Mouse (Mus musculus) erythroblast, embryonic 14.5 days (primary cell): Measurements from ENCODE around the gene Hnrnpa3.

ENCODE experiments used
- GATA1 ChIP-seq: IDR thresholded peaks from 2 replicates; pipeline ENCODE4 v1.6.1; 2012; ENCODE audit warnings: low read length, inconsistent platforms, mixed read lengths
- TAL1 ChIP-seq: IDR thresholded peaks from 3 replicates; pipeline ENCODE4 v1.6.1; 2012; ENCODE audit warnings: low read length, inconsistent platforms, mixed read lengths

DNA sequence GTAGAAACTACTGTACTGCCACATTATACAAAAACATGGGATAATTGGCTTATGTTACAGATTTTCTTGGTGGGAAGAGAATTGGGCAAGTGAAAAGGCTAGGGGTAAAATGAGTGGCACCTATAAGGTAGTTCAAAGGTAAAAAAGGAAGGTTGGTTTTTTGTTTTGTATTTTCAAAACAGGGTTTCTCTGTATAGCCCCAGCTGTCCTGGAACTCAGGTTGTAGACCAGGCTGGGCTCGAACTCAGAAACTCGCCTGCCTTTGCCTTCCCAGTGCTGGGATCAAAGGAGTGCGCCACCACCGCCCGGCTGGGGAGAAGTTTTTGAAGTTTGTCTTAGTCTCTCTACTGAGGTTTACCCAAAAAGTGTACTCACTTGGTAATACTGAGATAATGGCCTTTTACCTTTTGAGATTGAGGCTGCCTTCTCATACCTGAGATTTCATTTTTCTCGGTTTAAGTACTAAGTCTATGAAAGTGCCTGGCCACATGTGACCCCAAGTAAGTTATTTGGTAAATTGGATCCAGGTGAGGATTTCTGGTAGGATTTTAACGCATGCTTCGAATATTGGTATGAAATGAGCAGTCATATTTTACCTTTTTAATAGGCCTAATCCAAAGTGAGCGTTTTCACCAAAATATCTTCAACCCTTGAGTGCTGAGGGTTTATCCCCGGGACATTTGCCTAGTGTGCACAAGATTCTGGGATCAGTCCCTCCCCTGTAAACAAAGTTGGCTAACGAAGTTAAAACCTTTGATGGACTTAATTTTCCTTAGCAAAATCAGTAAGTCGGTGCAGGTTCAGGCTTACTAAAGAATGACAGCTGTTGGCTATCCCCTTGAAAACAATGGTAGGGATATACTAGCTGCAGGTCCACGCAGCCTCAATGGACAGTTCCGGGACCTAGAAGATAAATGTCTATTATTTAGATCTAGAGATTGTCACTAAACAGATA is 10.7 kb downstream of the Hnrnpa3 start:
- no peak for TF ChIP-seq GATA1
- no peak for TF ChIP-seq TAL1
